Mouse (Mus musculus) kidney, adult 11 months (tissue): ENCODE measurements around the gene Ccdc174.
"Not testable (repeated sequence)": the region's sequence is repeated elsewhere in the genome, so short reads cannot be mapped to it uniquely, and the experiment has no call there.

Experiments
- DNase-seq: peaks from one replicate; pipeline ENCODE4 v3.0.0; 2022

The Ccdc174 gene

DNA sequence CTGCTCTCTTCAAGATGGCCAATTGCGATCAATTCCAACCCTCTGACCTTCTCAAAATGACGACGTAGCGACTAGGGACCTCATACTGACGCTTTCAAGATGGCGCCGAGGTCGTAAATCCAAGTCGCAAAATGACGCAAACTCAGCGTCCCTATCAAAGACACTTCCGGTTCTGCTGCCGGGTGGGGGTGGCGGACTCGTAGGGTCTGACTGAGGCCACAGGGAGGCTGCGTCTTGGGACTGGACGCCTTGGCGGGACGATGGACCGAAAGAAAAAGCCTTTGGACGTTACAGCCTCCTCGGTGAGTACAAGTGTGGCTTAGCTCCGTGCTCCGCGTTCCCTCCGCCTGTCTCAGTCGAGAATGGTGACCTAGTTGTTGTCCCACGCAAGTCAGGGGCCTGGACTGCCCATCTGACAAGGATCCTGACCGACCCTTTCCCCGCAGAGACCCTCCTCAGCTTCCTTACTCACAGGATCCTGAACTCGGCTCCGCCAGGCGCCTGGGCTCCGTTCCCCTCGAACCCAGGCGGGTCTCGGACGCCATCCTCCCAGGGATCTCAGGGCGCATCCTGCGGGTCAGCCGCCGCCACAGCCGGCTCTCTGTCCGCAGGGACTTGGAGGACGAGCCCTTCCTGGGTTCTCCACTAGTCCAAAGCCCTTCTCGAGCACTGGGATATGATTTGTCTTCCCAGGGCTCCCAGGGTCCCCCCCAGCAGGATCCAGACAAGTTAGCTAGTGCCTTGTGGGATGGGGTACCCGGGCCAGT, at the start of gene Ccdc174:
TSS of gene Ccdc174 (plus strand) at position 169 of the 767 bp plus-strand sequence.
- DNase-seq = peak; percentile 94

DNA sequence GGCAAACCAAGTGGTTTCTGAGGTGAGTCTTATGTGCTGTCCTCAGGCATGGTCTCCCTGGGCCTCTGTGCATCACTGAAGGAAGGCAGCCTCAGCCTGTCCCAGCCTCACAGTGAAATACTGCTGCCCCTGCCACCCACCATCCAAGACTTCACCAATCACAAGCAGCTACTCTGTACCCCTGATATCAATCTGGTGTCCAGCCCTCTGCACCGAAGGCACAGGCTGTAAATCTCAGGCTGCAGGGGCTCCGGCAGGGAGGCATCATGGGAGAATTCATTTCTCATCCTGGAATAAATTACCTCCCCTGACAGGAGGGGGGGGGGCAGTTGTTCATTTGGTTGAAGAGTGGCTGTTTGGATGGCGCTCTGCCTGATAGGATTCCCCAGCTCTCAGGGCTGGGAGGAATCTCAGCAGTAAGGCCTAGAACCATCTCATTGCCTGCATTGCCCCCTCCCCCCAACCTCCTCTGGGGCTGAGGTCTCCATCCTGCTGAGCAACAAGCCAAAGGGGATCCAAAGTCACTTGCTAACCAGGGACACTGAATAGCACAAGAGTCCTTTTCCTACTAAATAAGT, 44.9 kb upstream of the Ccdc174 start:
- no peak for DNase-seq

DNA sequence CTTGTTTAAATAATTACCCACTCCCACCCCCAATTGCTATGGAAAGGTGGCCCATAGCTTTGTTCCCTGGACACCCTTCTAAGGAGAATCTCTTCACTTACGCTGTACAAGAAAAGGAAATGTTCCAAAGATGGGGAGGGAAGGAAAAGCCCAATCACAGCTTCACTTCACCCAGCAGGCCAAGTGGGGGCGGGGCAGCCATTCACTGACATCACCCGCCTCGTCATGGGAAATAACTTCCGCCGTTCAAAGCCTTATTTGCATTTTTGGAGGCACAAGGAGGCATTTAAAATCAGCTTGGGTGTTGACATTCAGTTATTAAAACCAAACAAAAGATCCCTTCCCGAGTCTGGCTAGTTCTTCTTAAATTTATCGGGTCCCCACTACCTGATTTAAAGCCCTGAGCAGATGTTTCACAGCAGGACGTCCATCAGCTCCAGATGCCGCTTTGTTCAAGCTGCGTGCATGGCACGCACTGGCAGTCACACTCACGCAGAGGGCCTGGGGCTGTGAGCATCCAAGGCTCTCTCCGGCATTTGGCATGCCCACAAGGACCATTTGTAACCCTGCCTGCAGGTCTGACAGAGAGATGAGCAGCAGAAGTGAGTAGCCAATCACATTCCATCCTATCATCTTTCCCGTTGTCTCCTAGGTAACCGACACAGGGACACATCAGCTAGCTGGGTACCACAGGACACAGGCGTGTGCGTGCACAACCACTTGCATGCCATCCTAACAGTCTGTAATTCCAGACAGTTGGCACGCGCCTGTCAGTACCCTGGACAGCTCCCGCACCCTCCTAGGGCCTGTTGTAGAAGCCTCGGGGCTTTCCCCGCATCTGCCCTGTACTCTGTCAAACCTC, 38.6 kb upstream of the Ccdc174 start:
- peak; percentile 26 for DNase-seq

DNA sequence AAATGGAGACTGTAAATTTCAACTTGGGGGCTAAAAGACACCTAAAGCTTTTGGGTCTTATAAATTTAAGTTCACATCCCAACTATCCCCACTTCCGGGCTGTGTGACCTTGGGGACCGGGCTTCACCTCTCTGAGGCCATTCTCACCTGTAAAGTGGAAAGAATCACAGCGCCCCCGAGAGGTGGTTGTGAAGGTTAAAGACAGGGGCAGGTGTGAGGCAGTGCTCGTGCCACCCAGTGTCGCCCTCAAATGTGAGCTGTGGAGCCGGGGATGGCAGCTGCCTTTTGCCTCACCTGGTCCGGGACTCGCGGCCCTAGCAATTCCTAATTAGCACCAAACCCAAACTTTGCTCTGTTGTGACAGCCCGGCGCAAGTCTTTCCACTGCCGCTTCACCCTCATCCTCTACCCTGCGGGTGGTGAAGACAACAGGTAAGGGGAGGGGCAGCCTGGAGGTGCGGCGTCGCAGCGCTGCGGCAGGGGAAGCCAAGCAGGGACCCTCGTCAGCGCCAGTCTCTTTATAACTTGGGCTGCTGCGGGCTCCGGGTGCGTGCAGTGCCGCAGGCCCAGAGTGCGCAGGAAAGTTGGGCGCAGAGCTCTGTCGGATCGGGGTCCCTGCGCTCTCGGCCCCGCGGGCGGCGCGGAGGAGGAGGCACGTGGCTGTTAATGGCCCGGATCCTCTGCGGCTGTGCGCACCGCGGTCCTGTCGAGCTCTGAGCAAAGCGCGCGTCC, 34.8 kb upstream of the Ccdc174 start:
- DNase-seq = no peak

DNA sequence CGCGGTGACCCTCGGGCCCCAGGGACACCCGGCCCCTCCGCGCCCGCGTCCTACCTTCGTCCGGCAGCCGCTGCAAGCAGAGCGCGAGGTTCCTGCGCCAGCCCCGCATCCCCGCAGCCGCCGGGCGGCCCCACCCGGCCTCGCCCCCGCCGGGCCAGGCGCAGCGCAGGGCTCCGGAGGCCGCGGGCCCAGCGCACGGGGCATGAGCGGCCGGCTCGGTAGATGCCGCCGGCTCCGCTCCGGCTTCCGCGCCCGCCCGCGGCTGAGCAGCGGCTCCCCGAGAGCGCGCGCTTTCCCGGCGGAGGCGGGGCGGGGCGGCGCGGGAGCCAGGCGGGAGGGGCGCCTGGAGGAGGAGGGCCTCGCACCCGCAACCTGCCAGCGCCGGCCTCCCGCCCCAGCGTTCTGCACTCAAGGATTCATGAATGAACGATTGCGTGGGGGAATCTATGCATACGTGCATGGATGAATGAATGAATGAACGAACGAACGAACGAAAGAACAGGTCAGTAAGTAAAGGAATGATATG, 34.2 kb upstream of the Ccdc174 start:
- DNase-seq = no peak

DNA sequence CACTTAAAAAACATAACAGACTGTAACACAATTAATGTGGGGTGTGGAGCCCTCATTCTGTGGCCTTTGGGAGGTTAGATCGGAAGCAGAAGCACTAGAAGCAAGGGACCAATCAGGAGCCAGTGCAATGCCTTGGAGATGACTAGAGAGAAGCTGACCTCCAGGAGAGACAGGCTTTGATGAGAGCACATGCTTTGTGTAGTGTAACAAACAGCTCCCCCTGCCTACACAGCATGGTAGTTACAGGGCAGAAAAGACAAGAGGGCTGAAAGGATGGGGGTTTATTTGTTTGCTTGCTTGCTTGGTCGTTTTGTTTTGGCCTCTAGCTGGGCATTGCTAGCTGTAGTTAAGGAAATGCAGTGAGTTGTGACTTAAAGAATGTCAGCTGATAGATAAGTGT, 25.3 kb upstream of the Ccdc174 start:
- DNase-seq = peak; percentile 6

DNA sequence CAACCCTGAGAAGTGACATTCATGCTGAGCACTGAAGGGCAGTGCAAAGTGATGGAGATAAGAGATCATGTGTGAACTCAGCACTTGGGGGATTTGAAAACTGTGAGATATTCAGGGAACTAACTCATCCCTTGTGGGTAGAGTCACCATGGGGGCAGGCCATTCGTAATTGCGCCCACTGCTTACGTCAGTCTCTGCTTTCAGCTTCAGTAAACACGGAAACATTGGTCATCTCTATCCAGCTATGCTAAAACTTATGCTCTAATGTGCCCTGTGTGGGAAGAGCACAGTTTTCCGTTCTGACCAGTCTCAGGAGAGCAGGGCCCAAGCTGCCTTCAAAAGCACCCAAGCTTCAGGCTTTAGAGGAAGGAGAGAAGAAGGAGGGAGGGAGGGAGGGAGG, 19.5 kb upstream of the Ccdc174 start:
- no peak for DNase-seq

DNA sequence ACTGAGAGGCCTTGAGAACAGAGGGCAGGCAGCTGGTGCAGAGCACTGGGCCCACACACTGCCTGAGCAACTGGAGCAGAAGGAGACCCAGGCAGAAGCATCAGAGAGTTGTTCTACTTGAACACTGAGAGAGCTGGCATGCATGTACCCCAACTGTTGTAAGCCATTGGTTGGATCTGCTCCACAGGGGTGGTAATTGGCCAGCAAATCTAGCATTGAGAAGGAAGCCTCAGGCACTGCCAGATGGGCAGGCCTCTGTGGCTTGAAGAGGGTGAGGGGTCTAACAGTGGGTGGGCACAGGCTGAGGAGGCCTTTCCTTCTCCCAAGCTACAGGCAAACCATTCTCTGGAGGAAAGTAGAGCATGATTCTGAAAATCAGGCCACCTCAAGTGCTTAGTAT, 15.0 kb upstream of the Ccdc174 start:
- DNase-seq = no peak

DNA sequence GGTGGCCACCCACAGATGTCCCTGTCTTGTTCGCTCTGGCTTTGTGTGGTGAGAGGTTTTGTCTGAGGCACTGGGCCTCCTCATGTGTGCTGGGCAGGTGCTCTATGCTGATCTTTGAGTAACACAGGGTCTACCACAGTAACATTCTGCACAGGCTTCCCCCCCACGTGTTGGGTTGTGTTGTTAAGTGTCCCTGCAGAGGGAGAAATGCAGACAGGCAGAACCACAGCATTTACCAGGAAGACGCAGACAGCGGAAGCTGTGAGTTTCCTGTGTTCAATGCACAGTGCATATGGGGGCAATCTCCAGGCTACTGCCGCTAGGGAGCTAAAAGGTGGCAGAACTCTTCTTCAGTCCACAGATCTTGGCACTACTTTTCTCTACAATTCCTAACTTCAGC, 13.3 kb upstream of the Ccdc174 start:
- DNase-seq = no peak

DNA sequence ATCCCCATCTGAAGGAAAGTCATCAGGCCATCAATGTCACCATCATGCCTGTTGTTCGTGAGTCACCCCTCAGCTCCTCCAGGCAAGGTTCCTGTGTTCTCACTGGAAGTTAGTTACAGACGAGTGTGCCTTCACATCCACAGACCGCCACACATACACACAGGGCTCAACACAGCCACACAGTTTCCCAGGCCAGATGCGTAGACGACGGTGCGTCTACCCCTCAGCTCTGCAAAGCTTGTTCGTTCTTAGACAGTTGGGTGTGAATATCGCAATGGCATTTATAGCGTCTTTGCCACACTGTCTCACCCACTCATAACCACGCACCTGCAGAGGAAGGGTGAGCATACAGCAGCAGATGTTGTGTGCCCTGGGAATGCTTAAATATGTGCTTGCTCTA, 12.3 kb upstream of the Ccdc174 start:
- no peak for DNase-seq

DNA sequence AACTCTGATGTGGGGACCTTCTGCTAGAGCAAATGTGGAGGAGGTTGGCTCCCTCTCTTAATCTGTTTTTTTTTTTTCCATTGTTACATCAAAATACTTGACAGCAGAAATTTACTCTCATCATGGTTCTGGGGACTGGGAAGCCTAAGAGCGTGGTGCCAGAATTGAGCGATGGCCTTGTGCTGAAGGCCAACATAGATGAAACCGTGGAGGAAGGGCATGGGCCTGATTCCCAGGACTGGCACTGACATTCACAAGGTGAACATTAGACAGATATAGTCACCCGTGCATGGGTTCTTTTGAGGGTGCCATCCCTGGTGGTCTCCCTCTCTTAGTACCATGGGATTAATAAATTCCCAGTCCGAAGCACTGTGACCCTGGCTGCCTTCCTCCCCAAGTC, 9.8 kb upstream of the Ccdc174 start:
- DNase-seq = no peak

DNA sequence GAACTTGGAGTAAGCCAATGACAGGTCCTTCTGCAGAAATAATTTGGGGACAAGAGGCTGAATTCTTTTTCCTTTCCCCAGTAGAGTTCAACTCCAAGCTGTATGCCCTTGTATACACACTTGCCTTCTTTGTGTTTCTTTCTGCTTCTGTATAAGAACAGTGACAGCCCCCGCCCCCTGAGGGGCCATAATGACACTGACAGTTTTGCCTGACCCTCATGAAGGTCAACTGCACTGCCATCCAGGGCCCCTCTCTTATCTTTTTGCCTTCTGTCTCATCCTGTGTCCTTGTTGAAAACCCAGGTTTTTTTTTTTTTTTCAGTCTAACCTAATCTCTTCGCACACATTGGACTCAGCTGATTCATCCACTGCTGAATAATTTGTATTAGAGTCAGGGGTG, 5.1 kb upstream of the Ccdc174 start:
- DNase-seq = no peak

DNA sequence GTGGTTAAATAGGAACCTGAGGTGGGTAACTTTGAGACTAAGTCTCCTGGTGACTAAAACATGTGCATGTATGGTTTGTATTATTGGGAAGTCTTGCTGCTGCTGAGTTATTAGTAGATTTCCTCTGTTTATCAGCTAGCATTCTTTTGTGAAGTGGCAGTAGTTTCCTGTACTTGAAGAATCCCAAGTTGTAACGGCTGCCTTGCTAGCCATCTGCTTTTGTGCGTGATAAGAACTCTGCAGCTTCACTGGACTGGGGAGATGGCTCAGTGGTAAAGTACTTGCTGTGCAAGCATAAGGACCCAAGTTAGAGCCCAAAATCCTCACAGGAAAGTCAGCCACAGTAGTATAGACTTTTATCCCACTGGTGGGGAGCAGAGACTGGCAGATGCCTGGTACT, 6.0 kb downstream of the Ccdc174 start:
- DNase-seq = no peak

DNA sequence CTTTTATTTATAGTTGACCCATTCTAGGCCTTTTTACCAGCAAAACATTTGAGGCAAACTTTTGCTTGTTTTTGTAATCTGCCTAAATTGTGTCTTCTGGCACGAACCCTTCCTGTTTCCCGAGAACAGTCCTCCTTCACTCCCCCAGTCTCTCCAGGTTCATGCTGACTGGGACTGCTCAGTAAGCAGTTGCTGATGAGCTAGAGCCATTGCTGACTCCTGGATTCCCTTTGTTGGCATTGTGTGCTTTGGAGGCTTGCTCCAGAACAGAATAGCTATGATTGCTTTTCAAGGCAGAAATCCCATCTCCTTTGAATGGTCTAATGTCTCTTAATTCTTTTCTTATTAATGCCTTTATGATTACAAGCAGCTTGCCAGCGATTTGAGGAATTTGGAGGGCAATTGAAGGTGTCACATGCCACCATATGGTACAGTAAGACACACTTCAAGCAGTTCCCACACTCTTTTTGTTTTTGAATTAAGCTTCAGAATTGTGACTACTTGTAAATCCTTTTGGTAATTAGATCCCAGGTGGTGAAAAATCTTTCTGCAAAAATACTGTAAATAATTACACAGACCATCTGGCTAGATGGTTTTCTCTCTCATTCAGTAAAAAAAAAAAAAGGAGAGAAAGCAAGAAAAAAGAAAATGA, 11.5 kb downstream of the Ccdc174 start:
- DNase-seq = no peak

DNA sequence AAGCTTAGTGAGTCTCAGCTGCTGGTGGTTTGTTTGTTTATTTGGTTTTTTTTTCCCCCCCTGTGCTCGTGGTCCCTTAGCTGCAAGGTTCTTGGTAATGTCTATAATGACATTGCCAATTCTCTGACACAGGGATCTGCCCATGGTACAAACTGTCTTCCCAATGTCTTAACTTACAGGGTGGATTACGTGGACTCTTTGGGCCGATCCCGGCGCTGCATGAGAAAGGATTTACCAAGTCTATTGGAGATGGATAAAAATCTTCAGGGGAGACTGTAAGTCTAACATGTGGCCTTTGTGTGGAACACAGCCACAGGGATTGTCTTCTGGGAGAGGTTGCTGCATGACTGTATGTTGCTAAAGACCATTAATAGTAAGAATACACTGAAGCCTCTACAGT, 12.8 kb downstream of the Ccdc174 start:
- no peak for DNase-seq

DNA sequence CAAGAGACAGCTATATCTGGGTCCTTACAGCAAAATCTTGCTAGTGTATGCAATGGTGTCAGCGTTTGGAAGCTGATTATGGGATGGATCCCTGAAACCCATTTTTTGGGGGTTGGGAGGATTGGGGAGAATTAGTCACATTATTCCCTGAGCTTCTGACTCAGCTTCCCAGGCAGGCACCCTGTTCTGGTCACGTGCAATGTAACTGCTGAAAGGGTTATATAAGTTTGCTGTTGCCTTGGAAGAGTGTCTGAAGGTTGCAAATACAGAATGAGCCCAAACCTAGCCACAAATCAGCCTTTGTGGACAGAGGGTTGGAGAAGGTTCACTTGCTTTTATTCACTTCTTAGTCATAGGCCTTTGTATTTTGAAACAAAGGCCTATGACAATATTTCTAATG, 13.9 kb downstream of the Ccdc174 start:
- no peak for DNase-seq

DNA sequence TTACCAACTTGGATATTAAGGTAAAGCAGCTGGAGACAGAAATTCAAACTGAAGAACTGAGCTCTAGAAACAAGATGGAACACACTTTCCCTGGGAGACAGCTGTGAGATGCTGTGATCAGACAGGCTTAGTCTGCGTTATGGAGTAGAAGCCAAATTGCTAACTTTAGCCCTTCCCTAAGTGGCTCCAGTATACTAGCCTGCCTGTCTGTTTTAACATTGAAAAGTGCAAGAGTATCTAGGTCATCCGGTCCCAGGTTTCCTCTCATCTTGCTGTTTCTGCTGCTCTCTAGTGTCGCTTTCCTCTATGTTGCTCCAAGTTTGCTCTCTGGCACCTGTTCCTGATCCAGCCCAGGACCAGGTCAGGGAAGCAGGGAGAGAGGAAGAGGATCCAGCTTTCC, 18.9 kb downstream of the Ccdc174 start:
- DNase-seq = no peak

DNA sequence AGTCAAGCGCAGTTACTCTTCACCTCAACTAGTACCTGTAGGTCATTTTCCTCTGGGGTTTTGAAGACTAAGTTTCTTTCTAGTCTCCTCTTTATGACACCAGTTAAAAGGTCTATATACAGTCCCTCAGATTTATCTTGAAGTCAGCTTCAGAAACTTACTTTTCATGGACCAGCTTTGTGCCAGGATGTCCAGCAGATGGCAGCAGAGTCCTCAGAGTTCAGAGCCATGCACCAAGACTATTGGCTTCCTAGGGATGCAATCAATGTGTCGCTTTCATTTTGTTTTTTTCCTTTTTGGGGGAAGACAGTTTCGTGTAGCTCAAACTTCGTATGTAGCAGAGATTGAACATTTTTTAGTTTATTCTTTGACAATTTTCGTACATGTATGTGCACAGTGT, 23.7 kb downstream of the Ccdc174 start:
- DNase-seq = peak; percentile 43

DNA sequence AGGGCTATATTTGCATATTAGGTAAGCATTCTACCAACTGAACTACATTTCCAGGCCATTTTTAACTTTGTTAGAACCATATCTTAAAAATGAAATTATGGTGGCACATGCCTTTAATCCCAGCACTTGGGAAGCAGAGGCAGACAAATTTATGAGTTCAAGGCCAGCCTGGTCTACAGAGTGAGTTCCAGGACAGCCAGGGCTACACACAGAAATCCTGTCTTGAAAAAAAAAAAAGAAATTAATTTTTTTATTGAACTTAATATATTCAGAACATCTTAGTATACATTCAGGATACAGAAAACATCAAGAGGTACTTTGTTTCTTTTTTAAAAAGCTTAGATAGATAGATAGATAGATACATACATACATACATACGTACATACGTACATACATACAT, 24.7 kb downstream of the Ccdc174 start, which contains the start of gene 4930590J08Rik:
TSS of gene 4930590J08Rik (plus strand) at position 301 of the 400 bp plus-strand sequence.
- not testable (repeated sequence) for DNase-seq

DNA sequence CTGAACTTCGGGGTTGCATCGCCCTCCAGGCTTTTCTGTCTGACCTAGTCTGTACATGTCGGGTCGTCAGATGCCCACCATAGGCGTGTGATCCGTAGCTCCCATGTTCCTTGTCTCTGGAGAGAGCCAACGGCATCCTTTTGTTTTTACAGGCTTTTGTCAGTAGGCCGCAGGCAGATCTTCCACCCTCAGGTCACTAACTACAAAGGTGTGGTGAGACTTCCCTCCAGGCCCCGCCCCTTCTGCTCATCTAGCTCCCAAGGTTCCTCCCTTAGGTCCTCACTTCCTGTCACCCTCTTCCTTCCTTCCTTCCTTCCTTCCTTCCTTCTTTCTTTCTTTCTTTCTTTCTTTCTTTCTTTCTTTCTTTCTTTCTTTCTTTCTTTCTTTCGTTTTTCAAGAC, 36.2 kb downstream of the Ccdc174 start:
- no peak for DNase-seq

DNA sequence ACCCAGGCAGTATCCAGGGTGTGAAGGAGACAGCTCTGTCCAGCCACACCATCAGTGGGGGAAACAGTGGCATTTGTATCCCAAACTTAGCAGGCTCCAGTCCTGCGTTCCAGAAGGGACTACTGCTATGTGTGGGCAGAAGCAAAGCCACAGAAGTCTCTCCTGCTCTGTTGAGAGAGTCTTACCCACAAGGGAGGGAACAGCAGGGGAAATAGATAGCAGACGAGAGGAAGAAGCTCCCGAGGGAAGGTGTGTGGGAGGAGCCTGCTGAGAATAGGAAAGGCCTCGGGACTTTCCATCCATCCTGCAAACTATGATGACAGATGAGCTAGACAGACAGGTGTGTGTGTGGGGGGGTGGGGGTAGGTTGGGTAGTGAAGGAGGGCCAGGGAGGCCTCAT, 39.4 kb downstream of the Ccdc174 start:
- no peak for DNase-seq

DNA sequence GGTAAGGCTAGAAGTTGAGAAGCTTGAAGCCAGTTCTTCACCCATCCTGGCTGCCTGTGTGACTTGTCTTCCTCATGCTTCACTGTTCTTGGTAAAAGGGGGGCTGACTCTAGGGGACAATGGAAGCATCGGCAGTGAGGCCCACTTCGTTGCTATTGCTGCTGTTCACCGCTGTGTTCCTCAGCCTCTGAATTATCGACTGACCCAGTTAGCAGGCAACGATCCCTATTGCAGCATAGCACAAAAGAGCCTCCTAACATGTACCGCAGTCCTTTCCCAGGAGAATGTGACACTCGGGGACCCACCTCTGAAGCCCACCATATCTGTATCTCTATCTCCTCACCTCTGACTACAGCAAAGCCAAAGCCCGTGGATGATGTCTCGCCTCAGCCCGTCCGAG, 39.9 kb downstream of the Ccdc174 start:
- DNase-seq = no peak
